Mouse (Mus musculus) MEL (cell line): Measurements from ENCODE around the gene Cby3.
A peak's percentile ranks its signal among the peaks of the same experiment; 100 is the strongest.

Experiments
- CHD1 ChIP-seq: IDR thresholded peaks from 2 replicates; pipeline ENCODE4 v1.6.1; 2012; ENCODE audit warnings: low read depth, mild to moderate bottlenecking, inconsistent platforms, low read length, improper control_type of control experiment
- CTCF ChIP-seq, 3 experiments: IDR thresholded peaks in 2 of 3; conservative IDR thresholded peaks in 1 of 3; 2 replicates each; pipeline ENCODE4 v1.5.1; 2011 to 2012; ENCODE audit warnings: low read length in 3 of 3, low read depth in 2 of 3, mild to moderate bottlenecking in 2 of 3, improper control_type of control experiment in 1 of 3, inconsistent platforms in 1 of 3, mixed read lengths in 1 of 3, moderate library complexity in 1 of 3; ENCODE audit not compliant: control insufficient read depth in 1 of 3, insufficient read depth in 1 of 3, poor library complexity in 1 of 3, severe bottlenecking in 1 of 3
- EP300 ChIP-seq, 2 experiments: IDR thresholded peaks; 2 replicates each; pipeline ENCODE4 v1.6.1; 2011; ENCODE audit warnings: improper control_type of control experiment in 2 of 2, low read length in 2 of 2, low read depth in 1 of 2, mild to moderate bottlenecking in 1 of 2
- MAX ChIP-seq: IDR thresholded peaks from 2 replicates; pipeline ENCODE4 v1.6.1; 2011; ENCODE audit warnings: low read length, improper control_type of control experiment
- NELFE ChIP-seq: IDR thresholded peaks from 2 replicates; pipeline ENCODE4 v1.6.1; 2011; ENCODE audit warnings: low read depth, low read length, improper control_type of control experiment
- POLR2A ChIP-seq, 2 experiments: IDR thresholded peaks; 2 replicates each; pipeline ENCODE4 v1.6.1; 2011 to 2012; ENCODE audit warnings: low read length in 2 of 2, mild to moderate bottlenecking in 2 of 2, control low read depth in 1 of 2, improper control_type of control experiment in 1 of 2, low read depth in 1 of 2, moderate library complexity in 1 of 2; ENCODE audit not compliant: control insufficient read depth in 1 of 2, insufficient read depth in 1 of 2, poor library complexity in 1 of 2
- POLR2AphosphoS2 ChIP-seq: IDR thresholded peaks from 2 replicates; pipeline ENCODE4 v1.6.1; 2011; ENCODE audit warnings: low read length, improper control_type of control experiment
- RCOR1 ChIP-seq: IDR thresholded peaks from 2 replicates; pipeline ENCODE4 v1.6.1; 2012; ENCODE audit warnings: low read depth, mild to moderate bottlenecking, inconsistent platforms, low read length, improper control_type of control experiment
- TAL1 ChIP-seq: IDR thresholded peaks from 2 replicates; pipeline ENCODE4 v1.6.1; 2012; ENCODE audit warnings: mild to moderate bottlenecking, inconsistent platforms, low read length, moderate library complexity, mixed read lengths
- TBP ChIP-seq: IDR thresholded peaks from 2 replicates; pipeline ENCODE4 v1.8.0; 2011; ENCODE audit warnings: low read depth, low read length, improper control_type of control experiment
- UBTF ChIP-seq: IDR thresholded peaks from 2 replicates; pipeline ENCODE4 v1.6.1; 2012; ENCODE audit warnings: low read depth, mild to moderate bottlenecking, inconsistent platforms, low read length, improper control_type of control experiment, moderate library complexity, borderline replicate concordance; ENCODE audit not compliant: insufficient read depth
- ZKSCAN1 ChIP-seq: IDR thresholded peaks from 2 replicates; pipeline ENCODE4 v1.6.1; 2012; ENCODE audit warnings: low read depth, mild to moderate bottlenecking, inconsistent platforms, low read length, improper control_type of control experiment, moderate library complexity

- TF ChIP-seq ZKSCAN1, result no peak
- TF ChIP-seq MAX, result no peak
- TF ChIP-seq UBTF, result no peak
- TF ChIP-seq CHD1, result no peak
- no peak for TF ChIP-seq TAL1
- no peak for TF ChIP-seq CTCF (IDR thresholded peaks at IDR 0.05 in 2 of 3, conservative IDR thresholded peaks at IDR 0.05 in 1 of 3; ENCODE audit: control insufficient read depth in 1 of 3, insufficient read depth in 1 of 3, low read depth in 2 of 3, low read length in 3 of 3, poor library complexity in 1 of 3, severe bottlenecking in 1 of 3)
- TF ChIP-seq EP300 (IDR thresholded peaks at IDR 0.05; ENCODE audit: low read depth in 1 of 2, low read length in 2 of 2), result peak; percentile 68 to 71
- no peak for TF ChIP-seq NELFE
- TF ChIP-seq POLR2AphosphoS2, result no peak
- no peak for TF ChIP-seq POLR2A (IDR thresholded peaks at IDR 0.05; ENCODE audit: control insufficient read depth in 1 of 2, insufficient read depth in 1 of 2, low read depth in 1 of 2, low read length in 2 of 2, poor library complexity in 1 of 2)
- TF ChIP-seq TBP, result 0 out of 2 replicates have a peak, but pooled peaks have one; percentile 25
- TF ChIP-seq RCOR1, result peak; percentile 72
These were observed 17.4 kb upstream of the Cby3 start for GRCm38 (mm10) chr11:50336891-50337290.
